Mouse (Mus musculus) layer of hippocampus, adult 18-20 months (tissue): Measurements from ENCODE around the gene Treh. TPM values are rescaled to one million over a fixed set of nuclear protein-coding genes. Genes with fewer than 3 reads are reported as not detected.
"Not testable (repeated sequence)": the region's sequence is repeated elsewhere in the genome, so short reads cannot be mapped to it uniquely, and the experiment has no call there.

Source experiments
- DNase-seq, 2 experiments: peaks; one replicate each; pipeline ENCODE4 v3.0.0; 2022; ENCODE audit warnings: low spot score in 2 of 2
- long read RNA-seq: library from polyadenylated mRNA; stranded (forward); transcript quantifications from one replicate; pipeline ENCODE4 v2.0.0, GENCODE M21; 2021
- total RNA-seq, 2 experiments: library from RNA; stranded (reverse); gene quantifications; 2 replicates each; pipeline ENCODE4 v1.2.3; 2021

Treh gene
- total RNA-seq = not detected
- long read RNA-seq = 0 reads

- no peak for DNase-seq
Observed at GRCm38 (mm10) chr9:44673005-44673404, at the start of gene Treh. Gene Treh (plus strand): TSS chr9:44673233.

GRCm38 (mm10) chr9:44624390-44624789, 48.6 kb upstream of the Treh start:
- DNase-seq = no peak

GRCm38 (mm10) chr9:44626268-44626667, 46.8 kb upstream of the Treh start:
- no peak for DNase-seq

GRCm38 (mm10) chr9:44637551-44638169, 35.4 kb upstream of the Treh start:
- DNase-seq = peak in 1 of 2 experiments; percentile 41

GRCm38 (mm10) chr9:44638726-44639125, 34.3 kb upstream of the Treh start:
- peak; percentile 6 to 15 for DNase-seq

- DNase-seq = not testable (repeated sequence)
Observed at GRCm38 (mm10) chr9:44640028-44640427, 33.0 kb upstream of the Treh start.

- no peak for DNase-seq
Observed at GRCm38 (mm10) chr9:44640646-44641357, 32.2 kb upstream of the Treh start.

GRCm38 (mm10) chr9:44641616-44642015, 31.4 kb upstream of the Treh start:
- DNase-seq = no peak

GRCm38 (mm10) chr9:44643103-44643502, 29.9 kb upstream of the Treh start:
- DNase-seq = no peak

GRCm38 (mm10) chr9:44644186-44644585, 28.8 kb upstream of the Treh start:
- DNase-seq = no peak

GRCm38 (mm10) chr9:44645481-44645880, 27.6 kb upstream of the Treh start:
- peak in 1 of 2 experiments; percentile 32 for DNase-seq

- no peak for DNase-seq
Observed at GRCm38 (mm10) chr9:44645924-44646323, 27.1 kb upstream of the Treh start.

- DNase-seq = no peak
Observed at GRCm38 (mm10) chr9:44646366-44646765, 26.7 kb upstream of the Treh start.

- DNase-seq = no peak
Observed at GRCm38 (mm10) chr9:44647026-44647425, 26.0 kb upstream of the Treh start.

- DNase-seq = no peak
Observed at GRCm38 (mm10) chr9:44647656-44648055, 25.4 kb upstream of the Treh start.

- no peak for DNase-seq
Observed at GRCm38 (mm10) chr9:44648881-44649281, 24.2 kb upstream of the Treh start.

GRCm38 (mm10) chr9:44652027-44652426, 21.0 kb upstream of the Treh start:
- peak; percentile 30 to 77 for DNase-seq

- no peak for DNase-seq
Observed at GRCm38 (mm10) chr9:44653896-44654295, 19.1 kb upstream of the Treh start.

GRCm38 (mm10) chr9:44655098-44656066, 17.7 kb upstream of the Treh start:
- DNase-seq = peak; percentile 28 to 74

- no peak for DNase-seq
Observed at GRCm38 (mm10) chr9:44663706-44664105, 9.3 kb upstream of the Treh start.

- DNase-seq = no peak
Observed at GRCm38 (mm10) chr9:44671416-44671815, 1.6 kb upstream of the Treh start.
